Mouse (Mus musculus) small intestine, adult 2 months (tissue): ENCODE results near the gene Flywch1. TPM values are rescaled to one million over a fixed set of nuclear protein-coding genes. Genes with fewer than 3 reads are reported as not detected.

Experiments
- H3K27ac ChIP-seq: fragments of 200-500 bp; 2 replicates; pipeline ENCODE4 v1.5.1; 2012; ENCODE audit warnings: low read depth, low read length, control low read depth, inconsistent platforms; ENCODE audit not compliant: insufficient read depth
- H3K27me3 ChIP-seq: fragments of 200-500 bp; 2 replicates; pipeline ENCODE4 v1.6.1; 2012; ENCODE audit warnings: mild to moderate bottlenecking, moderate library complexity, low read length, inconsistent platforms; ENCODE audit not compliant: control insufficient read depth, insufficient read depth
- H3K36me3 ChIP-seq: fragments of 200-500 bp; 2 replicates; pipeline ENCODE4 v1.6.1; 2012; ENCODE audit warnings: mild to moderate bottlenecking, low read length, control low read depth, inconsistent platforms; ENCODE audit not compliant: control insufficient read depth, insufficient read depth
- H3K4me1 ChIP-seq: fragments of 200-500 bp; 2 replicates; pipeline ENCODE4 v1.6.1; 2012; ENCODE audit warnings: low read length, inconsistent platforms, mixed read lengths; ENCODE audit not compliant: control insufficient read depth, insufficient read depth, insufficient read length
- H3K4me3 ChIP-seq: fragments of 200-500 bp; 2 replicates; pipeline ENCODE4 v1.5.1; 2012; ENCODE audit warnings: low read depth, mild to moderate bottlenecking, control low read depth, inconsistent platforms, low read length, moderate library complexity
- CTCF ChIP-seq: fragments of 200-500 bp; IDR thresholded peaks from 2 replicates; pipeline ENCODE4 v1.5.1; 2012; ENCODE audit warnings: low read depth, mild to moderate bottlenecking, control low read depth, inconsistent platforms, low read length, moderate library complexity, mixed read lengths; ENCODE audit not compliant: insufficient replicate concordance, insufficient read length; ENCODE audit errors: extremely low read depth
- POLR2A ChIP-seq: fragments of 200-500 bp; IDR thresholded peaks from 2 replicates; pipeline ENCODE4 v1.6.1; 2012; ENCODE audit warnings: low read depth, mild to moderate bottlenecking, control low read depth, inconsistent platforms, low read length, moderate library complexity
- WGBS: fragments of 180-500 bp; shearing (Covaris S2); methylation state at CpG from one replicate; pipeline ENCODE4 v1.1.7; 2018; 5-methylcytosine and 5-hydroxymethylcytosine counted together
- polyA plus RNA-seq: library from polyadenylated mRNA; depleted of rRNA; stranded (reverse); fragments of >200 nt; gene quantifications from 2 replicates; pipeline ENCODE4 v1.2.3, GENCODE M21; 2012

The Flywch1 gene
- polyA plus RNA-seq, 1 experiment, result 34.1 TPM

DNA sequence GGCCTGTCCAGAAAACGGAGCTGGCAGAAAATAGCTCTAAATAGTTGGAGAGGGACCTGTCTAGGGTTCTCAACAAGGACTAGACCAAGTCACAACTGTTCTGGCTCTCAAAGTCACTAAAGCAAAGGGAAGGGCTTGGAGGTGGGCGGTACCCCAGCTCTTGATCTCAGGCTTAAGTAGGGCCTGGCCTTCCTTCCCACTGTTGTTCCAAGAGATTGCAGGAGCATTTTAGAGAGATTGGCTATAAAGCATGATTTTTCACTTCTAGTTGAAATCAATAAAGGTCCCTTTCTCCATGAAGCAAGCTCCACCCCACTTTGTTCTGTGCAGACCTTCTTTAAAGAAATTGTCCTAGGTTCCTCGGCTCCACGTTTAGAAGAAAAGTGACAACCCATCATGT is 45.9 kb downstream of the Flywch1 start:
- no peaks in the 10 kb centered on the region for H3K36me3 ChIP-seq
- H3K27me3 ChIP-seq, result no peaks in the 10 kb centered on the region
- H3K4me1 ChIP-seq, result peaks cover 20% of the 10 kb centered on the region
- 49% methylated on average over 4 of the region's 4 CpGs for WGBS
- no peak overlapping the region for H3K27ac ChIP-seq
- no peak for TF ChIP-seq CTCF
- H3K4me3 ChIP-seq, result no peak overlapping the region

DNA sequence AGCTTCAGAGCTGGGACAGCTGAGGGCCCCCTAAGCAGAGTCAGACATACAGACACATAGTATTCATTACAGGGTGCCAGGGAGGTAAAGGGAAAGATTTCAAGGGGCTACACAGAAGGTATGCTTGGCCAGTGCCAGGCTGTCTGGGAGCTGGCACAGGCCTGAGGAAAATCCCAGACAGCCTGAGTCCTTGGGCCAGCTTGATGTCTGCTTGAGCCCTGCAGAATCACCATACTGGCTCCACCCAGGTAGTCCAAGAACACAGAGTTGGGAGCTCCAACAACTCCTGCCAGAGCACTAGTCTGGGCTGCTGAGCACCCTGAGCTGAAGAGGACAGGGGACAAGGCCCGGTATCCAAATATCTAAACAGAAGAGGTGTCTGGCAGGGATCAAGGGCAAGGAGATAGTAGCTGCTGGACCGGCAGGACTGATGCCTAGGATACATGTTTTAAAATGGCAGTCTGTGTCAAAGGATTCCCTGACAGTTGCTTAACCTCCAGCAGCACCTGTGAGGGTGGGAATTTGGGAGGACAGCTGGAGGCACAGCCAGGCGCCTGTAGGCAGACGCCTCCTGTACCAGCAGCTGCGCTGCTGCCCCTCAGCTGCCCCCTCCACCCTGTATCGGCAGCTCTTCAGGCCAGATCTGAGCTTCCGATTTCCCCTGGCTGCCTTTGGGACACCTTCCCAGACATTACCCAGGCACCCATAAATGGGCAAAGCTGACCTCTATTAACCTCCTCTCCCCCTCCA is 48.9 kb downstream of the Flywch1 start, which contains the start of gene 1520401A03Rik:
1520401A03Rik (minus strand) TSS at position 408 of the 750 bp plus-strand sequence.
- TF ChIP-seq CTCF, result no peak
- Histone ChIP-seq H3K4me1 (peaks cover 19% of the 10 kb centered on the region), H3K27me3 (no peaks in the 10 kb centered on the region), H3K4me3 (no peak within 1 kb of the TSS), H3K36me3 (no peaks in the 10 kb centered on the region), H3K27ac (no peak within 1 kb of the TSS)
- WGBS, result 89% methylated on average over 7 of the region's 7 CpGs

DNA sequence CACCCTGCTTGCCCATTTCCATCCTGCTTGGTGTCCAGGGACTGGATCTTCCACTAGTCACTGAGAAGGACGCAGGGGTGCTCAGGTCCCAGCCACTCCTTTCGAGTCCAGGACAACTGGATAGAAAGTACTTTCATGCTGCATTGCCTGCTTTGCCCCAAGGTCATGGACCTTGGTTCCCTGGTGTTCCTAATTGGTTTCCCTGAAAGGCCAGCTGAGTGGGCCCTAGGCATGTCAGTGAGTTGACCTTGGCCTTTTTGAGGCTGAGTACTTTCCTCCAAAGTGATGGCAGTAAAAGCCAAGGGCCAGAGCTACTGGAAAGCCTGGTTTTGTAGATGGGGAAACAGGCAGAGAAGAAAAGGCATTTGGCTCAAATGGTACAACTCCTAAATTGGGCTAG is 49.5 kb downstream of the Flywch1 start:
- H3K4me1 ChIP-seq, result peaks cover 19% of the 10 kb centered on the region
- TF ChIP-seq CTCF (no peak), POLR2A (no peak)
- H3K36me3 ChIP-seq, result no peaks in the 10 kb centered on the region
- H3K4me3 ChIP-seq, result no peak overlapping the region
- no peaks in the 10 kb centered on the region for H3K27me3 ChIP-seq
- WGBS, result 53% methylated on average over 2 of the region's 2 CpGs
- H3K27ac ChIP-seq, result no peak overlapping the region

DNA sequence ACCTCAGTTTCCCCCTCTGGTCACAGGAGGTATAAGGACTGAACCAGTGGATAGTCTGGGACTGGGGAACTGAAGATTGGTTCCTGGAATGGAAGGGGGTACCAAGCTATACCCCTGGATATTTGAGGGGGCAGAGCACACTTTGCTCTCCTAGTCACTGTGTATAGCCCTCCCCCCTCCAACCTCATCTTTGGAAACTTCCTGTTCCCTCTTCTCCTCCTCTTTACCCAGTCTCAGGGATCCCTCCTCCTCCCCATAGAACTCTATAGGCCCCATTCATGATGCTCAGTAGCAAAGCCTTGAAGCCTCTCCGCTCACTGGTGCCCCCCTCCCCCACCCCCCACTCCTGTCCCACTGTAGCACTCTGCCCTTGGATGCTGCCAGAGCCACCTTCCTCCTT is 51.9 kb downstream of the Flywch1 start:
- WGBS, result 83% methylated on average over 1 of the region's 1 CpGs
- Histone ChIP-seq H3K4me1 (peaks cover 13% of the 10 kb centered on the region), H3K27ac (no peak overlapping the region), H3K4me3 (no peak overlapping the region), H3K27me3 (no peaks in the 10 kb centered on the region), H3K36me3 (no peaks in the 10 kb centered on the region)
- TF ChIP-seq CTCF (no peak), POLR2A (no peak)

DNA sequence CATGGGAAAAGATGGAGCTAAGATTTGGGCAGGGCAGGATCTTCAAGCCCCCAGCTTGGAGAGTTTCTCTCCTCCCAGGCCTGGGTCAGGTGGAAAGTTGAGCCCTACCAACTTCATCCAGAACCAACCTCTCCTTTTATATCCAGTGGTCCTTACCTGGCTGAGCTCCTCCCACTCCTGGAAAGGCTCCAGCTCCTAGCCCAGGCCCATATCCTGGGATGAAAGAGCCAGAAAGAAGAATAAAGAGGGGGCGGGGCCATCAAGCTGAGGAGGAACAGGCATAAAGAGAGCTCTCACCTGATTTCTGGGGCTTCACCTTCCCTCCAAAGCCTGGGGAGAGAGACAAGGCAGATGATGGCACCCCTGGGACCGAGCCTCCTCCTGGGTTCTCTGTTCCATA is 54.4 kb downstream of the Flywch1 start:
- Histone ChIP-seq H3K27ac (no peak overlapping the region), H3K27me3 (no peaks in the 10 kb centered on the region), H3K4me1 (peaks cover 13% of the 10 kb centered on the region), H3K4me3 (no peak overlapping the region), H3K36me3 (no peaks in the 10 kb centered on the region)
- TF ChIP-seq CTCF (no peak), POLR2A (no peak)
- 83% methylated on average over 2 of the region's 2 CpGs for WGBS

DNA sequence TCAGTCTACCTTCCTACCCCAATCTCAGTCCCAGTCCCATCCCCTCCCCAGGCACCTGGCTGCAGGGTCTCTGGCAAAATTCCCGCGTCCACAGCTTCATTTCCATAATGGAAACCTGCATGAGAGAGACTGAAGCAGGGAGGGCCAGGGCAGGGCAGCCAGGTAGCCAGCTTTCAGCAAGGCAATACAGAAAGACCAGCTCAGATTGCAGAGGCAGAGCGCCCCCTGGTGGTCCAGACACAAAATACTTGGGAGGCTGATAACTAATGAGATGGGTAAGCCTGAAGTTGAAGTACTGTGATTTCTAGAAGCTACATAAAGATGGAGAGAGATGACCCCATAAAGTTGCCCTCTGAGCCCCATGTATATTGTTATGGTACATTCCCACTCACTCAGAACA is 65.2 kb downstream of the Flywch1 start:
- Histone ChIP-seq H3K27me3 (0 out of 2 replicates have a peak, but pooled peaks cover under 1% of the 10 kb centered on the region), H3K36me3 (no peaks in the 10 kb centered on the region), H3K4me3 (no peak overlapping the region), H3K4me1 (no peaks in the 10 kb centered on the region), H3K27ac (no peak overlapping the region)
- TF ChIP-seq POLR2A (no peak), CTCF (peak; percentile 95)
- WGBS, result under 1% methylated on average over 3 of the region's 3 CpGs

DNA sequence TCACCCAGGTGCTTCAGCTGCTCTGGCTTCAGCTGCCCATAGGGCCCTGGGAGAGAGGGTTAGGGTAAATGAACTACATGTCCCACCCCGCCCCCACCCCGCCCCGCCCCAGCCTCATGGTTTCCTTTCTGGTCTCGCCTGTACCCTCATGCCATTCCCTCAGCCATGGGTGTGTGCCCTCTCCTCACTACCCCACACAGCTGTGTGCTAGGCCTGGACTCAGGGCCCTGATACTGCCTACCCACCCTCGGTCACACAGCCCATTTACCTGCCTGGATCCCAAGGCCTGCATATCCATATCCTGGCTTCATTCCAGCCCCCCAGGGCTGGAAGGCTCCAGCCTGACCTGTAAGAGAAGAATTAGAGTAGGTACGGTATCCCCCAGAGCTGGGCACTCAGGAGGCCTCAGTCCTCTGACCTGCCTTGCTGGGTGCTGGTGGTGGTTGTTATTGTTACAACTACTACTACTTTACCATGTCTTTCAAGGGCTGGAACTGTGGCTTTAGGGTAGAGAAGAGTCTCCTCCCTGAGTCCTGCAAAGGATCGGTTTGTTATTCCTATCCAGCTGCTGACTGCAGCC is 65.8 kb downstream of the Flywch1 start:
- no peak overlapping the region for H3K27ac ChIP-seq
- no peaks in the 10 kb centered on the region for H3K36me3 ChIP-seq
- WGBS, result 70% methylated on average over 7 of the region's 7 CpGs
- TF ChIP-seq POLR2A (no peak), CTCF (no peak)
- H3K27me3 ChIP-seq, result 0 out of 2 replicates have a peak, but pooled peaks cover 4% of the 10 kb centered on the region
- H3K4me1 ChIP-seq, result no peaks in the 10 kb centered on the region
- no peak overlapping the region for H3K4me3 ChIP-seq
